Mouse (Mus musculus) stomach, embryonic 15.5 days (tissue): Measurements from ENCODE around the gene Myo3b. TPM values are rescaled to one million over a fixed set of nuclear protein-coding genes. Genes with fewer than 3 reads are reported as not detected.

Experiments
- ATAC-seq: fragments of 200-750 bp; cut with Nextera tagmentation; 2 replicates; pipeline ENCODE4 v1.8.0; 2017; ENCODE audit warnings: low read depth, moderate number of reproducible peaks, moderate TSS enrichment; ENCODE audit not compliant: insufficient read depth, low FRiP score
- H3K27ac ChIP-seq: fragments of 300-500 bp; sonication (generic); 2 replicates; pipeline ENCODE4 v1.5.1; 2015; ENCODE audit warnings: mild to moderate bottlenecking, inconsistent platforms
- H3K27me3 ChIP-seq: fragments of 300-500 bp; sonication (generic); replicated peaks from 2 replicates; pipeline ENCODE4 v1.6.1; 2015; ENCODE audit warnings: inconsistent platforms
- H3K36me3 ChIP-seq: fragments of 300-500 bp; sonication (generic); 2 replicates; pipeline ENCODE4 v1.6.1; 2015; ENCODE audit warnings: inconsistent platforms
- H3K4me1 ChIP-seq: fragments of 300-500 bp; sonication (generic); 2 replicates; pipeline ENCODE4 v1.6.1; 2015; ENCODE audit warnings: inconsistent platforms
- H3K4me2 ChIP-seq: fragments of 300-500 bp; sonication (generic); 2 replicates; pipeline ENCODE4 v1.6.1; 2015; ENCODE audit warnings: mild to moderate bottlenecking, inconsistent platforms
- H3K4me3 ChIP-seq: fragments of 300-500 bp; sonication (generic); replicated peaks from 2 replicates; pipeline ENCODE4 v1.5.1; 2015; ENCODE audit warnings: inconsistent platforms
- H3K9ac ChIP-seq: fragments of 300-500 bp; sonication (generic); 2 replicates; pipeline ENCODE4 v1.6.1; 2015; ENCODE audit warnings: inconsistent platforms
- H3K9me3 ChIP-seq: fragments of 300-500 bp; sonication (generic); 2 replicates; pipeline ENCODE4 v1.6.1; 2016; ENCODE audit warnings: inconsistent platforms
- WGBS: fragments of 180-500 bp; shearing (Covaris S2); methylation state at CpG from one replicate; pipeline ENCODE4 v1.1.7; 2015; 5-methylcytosine and 5-hydroxymethylcytosine counted together
- polyA plus RNA-seq: library from polyadenylated mRNA; unstranded; fragments of >200 nt; fragmentation: Nextera tagmentation; extraction: Ambion mirVana; gene quantifications from 2 replicates; pipeline ENCODE4 v1.2.1, GENCODE M21; 2015

Gene Myo3b
- polyA plus RNA-seq, 1 experiment from 2014 or later = 0.37 TPM

- no peaks in the 10 kb centered on the region for H3K9me3 ChIP-seq
- no peak overlapping the region for H3K9ac ChIP-seq
- H3K27ac ChIP-seq = no peak overlapping the region
- H3K4me2 ChIP-seq = no peak overlapping the region
- no peaks in the 10 kb centered on the region for H3K36me3 ChIP-seq
- WGBS = 64% methylated on average over 6 of the region's 6 CpGs
- no peak overlapping the region for H3K4me3 ChIP-seq
- ATAC-seq = no peak
- no peaks in the 10 kb centered on the region for H3K27me3 ChIP-seq
- H3K4me1 ChIP-seq = no peaks in the 10 kb centered on the region
Observed at GRCm38 (mm10) chr2:70176823-70177708, 138.1 kb downstream of the Myo3b start.

GRCm38 (mm10) chr2:70177709-70178030 lies 138.7 kb downstream of the Myo3b start:
- Histone ChIP-seq H3K36me3 (no peaks in the 10 kb centered on the region), H3K27me3 (no peaks in the 10 kb centered on the region), H3K9me3 (no peaks in the 10 kb centered on the region), H3K4me1 (no peaks in the 10 kb centered on the region), H3K9ac (no peak overlapping the region), H3K27ac (no peak overlapping the region), H3K4me3 (no peak overlapping the region), H3K4me2 (no peak overlapping the region)
- no peak for ATAC-seq
- 85% methylated on average over 5 of the region's 5 CpGs for WGBS

GRCm38 (mm10) chr2:70178241-70178640 lies 139.3 kb downstream of the Myo3b start:
- no peaks in the 10 kb centered on the region for H3K27me3 ChIP-seq
- no peak overlapping the region for H3K4me3 ChIP-seq
- H3K9ac ChIP-seq = no peak overlapping the region
- H3K36me3 ChIP-seq = no peaks in the 10 kb centered on the region
- H3K9me3 ChIP-seq = no peaks in the 10 kb centered on the region
- no peak overlapping the region for H3K4me2 ChIP-seq
- no peak overlapping the region for H3K27ac ChIP-seq
- no peak for ATAC-seq
- H3K4me1 ChIP-seq = no peaks in the 10 kb centered on the region

GRCm38 (mm10) chr2:70182150-70182670 lies 143.3 kb downstream of the Myo3b start:
- no peaks in the 10 kb centered on the region for H3K36me3 ChIP-seq
- H3K27ac ChIP-seq = no peak overlapping the region
- no peaks in the 10 kb centered on the region for H3K27me3 ChIP-seq
- H3K9me3 ChIP-seq = no peaks in the 10 kb centered on the region
- H3K4me1 ChIP-seq = no peaks in the 10 kb centered on the region
- no peak for ATAC-seq
- H3K9ac ChIP-seq = no peak overlapping the region
- no peak overlapping the region for H3K4me2 ChIP-seq
- 90% methylated on average over 8 of the region's 8 CpGs for WGBS
- H3K4me3 ChIP-seq = no peak overlapping the region

- Histone ChIP-seq H3K4me1 (no peaks in the 10 kb centered on the region), H3K4me3 (no peak overlapping the region), H3K9me3 (no peaks in the 10 kb centered on the region), H3K36me3 (no peaks in the 10 kb centered on the region), H3K4me2 (no peak overlapping the region), H3K27ac (no peak overlapping the region), H3K9ac (no peak overlapping the region), H3K27me3 (no peaks in the 10 kb centered on the region)
- WGBS = 58% methylated on average over 6 of the region's 6 CpGs
- no peak for ATAC-seq
Observed at GRCm38 (mm10) chr2:70187040-70187439, 148.1 kb downstream of the Myo3b start.

GRCm38 (mm10) chr2:70195418-70196248 lies 156.7 kb downstream of the Myo3b start:
- Histone ChIP-seq H3K27me3 (no peaks in the 10 kb centered on the region), H3K4me1 (no peaks in the 10 kb centered on the region), H3K4me2 (no peak overlapping the region), H3K9me3 (no peaks in the 10 kb centered on the region), H3K27ac (no peak overlapping the region), H3K4me3 (no peak overlapping the region), H3K9ac (no peak overlapping the region), H3K36me3 (no peaks in the 10 kb centered on the region)
- ATAC-seq = no peak
- WGBS = 46% methylated on average over 9 of the region's 9 CpGs

GRCm38 (mm10) chr2:70201796-70202555 lies 163.1 kb downstream of the Myo3b start:
- H3K4me2 ChIP-seq = no peak overlapping the region
- H3K9ac ChIP-seq = no peak overlapping the region
- H3K27ac ChIP-seq = no peak overlapping the region
- no peak for ATAC-seq
- 50% methylated on average over 11 of the region's 11 CpGs for WGBS
- H3K9me3 ChIP-seq = no peaks in the 10 kb centered on the region
- no peak overlapping the region for H3K4me3 ChIP-seq
- no peaks in the 10 kb centered on the region for H3K27me3 ChIP-seq
- no peaks in the 10 kb centered on the region for H3K4me1 ChIP-seq
- H3K36me3 ChIP-seq = no peaks in the 10 kb centered on the region

- H3K27ac ChIP-seq = no peak overlapping the region
- no peaks in the 10 kb centered on the region for H3K9me3 ChIP-seq
- no peaks in the 10 kb centered on the region for H3K27me3 ChIP-seq
- no peaks in the 10 kb centered on the region for H3K36me3 ChIP-seq
- no peak for ATAC-seq
- H3K4me2 ChIP-seq = no peak overlapping the region
- H3K4me1 ChIP-seq = no peaks in the 10 kb centered on the region
- H3K9ac ChIP-seq = no peak overlapping the region
- H3K4me3 ChIP-seq = no peak overlapping the region
- 34% methylated on average over 8 of the region's 8 CpGs for WGBS
Observed at GRCm38 (mm10) chr2:70202578-70203167, 163.7 kb downstream of the Myo3b start.

- Histone ChIP-seq H3K4me3 (no peak overlapping the region), H3K36me3 (no peaks in the 10 kb centered on the region), H3K9me3 (no peaks in the 10 kb centered on the region), H3K9ac (no peak overlapping the region), H3K27me3 (no peaks in the 10 kb centered on the region), H3K4me1 (no peaks in the 10 kb centered on the region), H3K27ac (no peak overlapping the region), H3K4me2 (no peak overlapping the region)
- 72% methylated on average over 1 of the region's 1 CpGs for WGBS
- ATAC-seq = no peak
Observed at GRCm38 (mm10) chr2:70208411-70208810, 169.5 kb downstream of the Myo3b start.

- no peak overlapping the region for H3K4me2 ChIP-seq
- no peaks in the 10 kb centered on the region for H3K9me3 ChIP-seq
- H3K9ac ChIP-seq = no peak overlapping the region
- no peaks in the 10 kb centered on the region for H3K36me3 ChIP-seq
- H3K27ac ChIP-seq = no peak overlapping the region
- no peak for ATAC-seq
- WGBS = 81% methylated on average over 3 of the region's 3 CpGs
- H3K4me1 ChIP-seq = no peaks in the 10 kb centered on the region
- no peaks in the 10 kb centered on the region for H3K27me3 ChIP-seq
- H3K4me3 ChIP-seq = no peak overlapping the region
Observed at GRCm38 (mm10) chr2:70209790-70210189, 170.9 kb downstream of the Myo3b start.

- H3K4me3 ChIP-seq = no peak overlapping the region
- no peaks in the 10 kb centered on the region for H3K4me1 ChIP-seq
- no peaks in the 10 kb centered on the region for H3K27me3 ChIP-seq
- 84% methylated on average over 22 of the region's 22 CpGs for WGBS
- H3K9me3 ChIP-seq = no peaks in the 10 kb centered on the region
- H3K9ac ChIP-seq = no peak overlapping the region
- ATAC-seq = no peak
- no peak overlapping the region for H3K27ac ChIP-seq
- no peaks in the 10 kb centered on the region for H3K36me3 ChIP-seq
- H3K4me2 ChIP-seq = no peak overlapping the region
Observed at GRCm38 (mm10) chr2:70210427-70211332, 171.8 kb downstream of the Myo3b start.
